Comparison of ENCODE assay signal across 22 mouse cellular contexts in genomic region chr5:112565083-112565482, GRCm38 (mm10). TPM values are rescaled to one million over a fixed set of nuclear protein-coding genes. Genes with fewer than 3 reads are reported as not detected.
"Had no signal": no experiment of that assay in that cellular context is flagged by ENCODE, and none has a peak within 500 bp of the region (broad histone marks: within the 10 kb centered on the region; RNA-seq: fewer than 3 reads in every experiment).

No protein-coding gene starts in this region.

- H3K9me3 ChIP-seq: liver, embryonic 13.5 days; midbrain, embryonic 15.5 days had no signal

- DNase-seq: kidney, adult 9 months; layer of hippocampus, adult 9-11 months; layer of hippocampus, postnatal 36 days; liver, embryonic 13.5 days; lung, adult 2 months; lung, postnatal 14 days; lung, postnatal 4 days; right cerebral cortex, adult 18-20 months; right cerebral cortex, postnatal 14 days; right cerebral cortex, postnatal 4 days; thymus, adult 2 months; thymus, postnatal 14 days; thymus, postnatal 4 days had no signal

- H3K36me3 ChIP-seq: liver, embryonic 13.5 days; midbrain, embryonic 15.5 days had no signal

- H3K4me2 ChIP-seq: liver, embryonic 13.5 days; midbrain, embryonic 11.5 days; midbrain, embryonic 15.5 days had no signal

- H3K4me3 ChIP-seq: layer of hippocampus, adult 2 months; left cerebral cortex, adult 2 months; liver, embryonic 13.5 days; midbrain, embryonic 15.5 days; myocyte had no signal

- H3K27me3 ChIP-seq: liver, embryonic 13.5 days; midbrain, embryonic 15.5 days had no signal

- H3K27ac ChIP-seq: layer of hippocampus, adult 2 months; left cerebral cortex, adult 2 months; liver, embryonic 13.5 days; midbrain, embryonic 15.5 days; stomach, postnatal 0 days had no signal

- H3K9ac ChIP-seq: liver, embryonic 13.5 days; midbrain, embryonic 15.5 days had no signal

- H3K4me1 ChIP-seq: liver, embryonic 13.5 days had no signal

- ATAC-seq: inflammation-experienced regulatory T-cells, adult 6 months; intestine, embryonic 16.5 days; midbrain, embryonic 15.5 days had no signal

RNA-seq across cellular contexts. Expression of gene Sez6l, which starts 11.9 kb away (rescaled TPM):
- polyA plus RNA-seq: liver, adult 2 months; myocyte had no signal
